Mouse (Mus musculus): ENCODE results near the gene Gprasp1. TPM values are rescaled to one million over a fixed set of nuclear protein-coding genes. Genes with fewer than 3 reads are reported as not detected.
"Not testable (repeated sequence)": the region's sequence is repeated elsewhere in the genome, so short reads cannot be mapped to it uniquely, and the experiment has no call there.

The Gprasp1 gene
- polyA plus RNA-seq, 1 experiment from 2014 or later = 41.4 TPM

DNA sequence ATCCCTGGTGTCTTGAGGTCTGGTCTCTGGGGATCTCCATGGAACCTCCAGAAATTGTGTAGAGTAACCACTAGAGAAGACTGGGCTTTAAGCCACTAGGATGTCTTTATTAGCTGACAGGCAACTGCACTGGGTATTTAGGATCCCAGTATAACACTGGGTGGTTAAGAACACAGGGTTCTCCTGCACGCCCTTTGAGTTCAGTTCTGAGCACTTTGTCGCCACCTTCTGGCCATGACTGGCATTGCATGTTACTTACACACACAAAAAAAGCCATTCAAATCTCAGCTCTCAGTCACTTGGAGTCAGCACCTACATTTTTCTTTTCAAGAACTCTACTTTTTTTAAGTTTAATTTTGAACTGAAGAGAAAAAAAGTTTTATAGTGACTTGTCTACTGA, 10.3 kb downstream of the Gprasp1 start:
- no peak overlapping the region for H3K27ac ChIP-seq (ENCODE audit: low read length)
- 0% methylated on average over 2 of the region's 2 CpGs for WGBS
- no peak overlapping the region for H3K9ac ChIP-seq (ENCODE audit: low read length)
- no peak for ATAC-seq (ENCODE audit: insufficient read depth, low FRiP score)
- H3K4me1 ChIP-seq (ENCODE audit: control insufficient read depth, insufficient read depth, low read length) = no peaks in the 10 kb centered on the region
- no peak overlapping the region for H3K4me3 ChIP-seq (replicated peaks; ENCODE audit: low read length)
- H3K9me3 ChIP-seq (replicated peaks; ENCODE audit: control insufficient read depth, low read length) = no peaks in the 10 kb centered on the region
- H3K4me2 ChIP-seq (ENCODE audit: low read depth, low read length) = no peak overlapping the region
- no peaks in the 10 kb centered on the region for H3K27me3 ChIP-seq (ENCODE audit: control insufficient read depth, insufficient read depth, low read length)
- no peaks in the 10 kb centered on the region for H3K36me3 ChIP-seq (ENCODE audit: control insufficient read depth, insufficient read depth, low read length)

DNA sequence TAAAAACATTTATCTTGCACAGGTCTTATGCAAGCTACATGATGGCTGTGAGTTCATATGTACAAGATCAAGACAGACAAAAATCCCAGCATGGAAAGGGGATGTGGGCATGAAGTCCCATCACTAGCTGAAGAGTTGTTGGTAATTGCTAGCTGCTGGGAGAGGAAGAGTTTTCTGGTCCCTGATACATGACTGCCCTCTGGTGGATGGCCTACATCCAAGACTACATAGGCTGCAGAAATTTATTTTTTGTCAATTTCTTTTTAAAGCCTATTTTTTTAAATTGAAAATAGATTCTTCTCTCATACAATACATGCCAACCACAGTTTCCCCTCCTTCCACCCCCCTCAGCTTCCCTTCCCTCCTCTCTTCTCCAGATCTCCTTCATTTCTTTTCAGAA, 19.2 kb downstream of the Gprasp1 start:
- ATAC-seq (ENCODE audit: insufficient read depth, low FRiP score) = no peak
- Histone ChIP-seq H3K27ac (ENCODE audit: low read length) (no peak overlapping the region), H3K36me3 (ENCODE audit: control insufficient read depth, insufficient read depth, low read length) (0 out of 2 replicates have a peak, but pooled peaks cover 3% of the 10 kb centered on the region), H3K9ac (ENCODE audit: low read length) (no peak overlapping the region), H3K9me3 (replicated peaks; ENCODE audit: control insufficient read depth, low read length) (no peaks in the 10 kb centered on the region), H3K4me3 (replicated peaks; ENCODE audit: low read length) (no peak overlapping the region), H3K27me3 (ENCODE audit: control insufficient read depth, insufficient read depth, low read length) (no peaks in the 10 kb centered on the region), H3K4me1 (ENCODE audit: control insufficient read depth, insufficient read depth, low read length) (no peaks in the 10 kb centered on the region), H3K4me2 (ENCODE audit: low read depth, low read length) (no peak overlapping the region)

DNA sequence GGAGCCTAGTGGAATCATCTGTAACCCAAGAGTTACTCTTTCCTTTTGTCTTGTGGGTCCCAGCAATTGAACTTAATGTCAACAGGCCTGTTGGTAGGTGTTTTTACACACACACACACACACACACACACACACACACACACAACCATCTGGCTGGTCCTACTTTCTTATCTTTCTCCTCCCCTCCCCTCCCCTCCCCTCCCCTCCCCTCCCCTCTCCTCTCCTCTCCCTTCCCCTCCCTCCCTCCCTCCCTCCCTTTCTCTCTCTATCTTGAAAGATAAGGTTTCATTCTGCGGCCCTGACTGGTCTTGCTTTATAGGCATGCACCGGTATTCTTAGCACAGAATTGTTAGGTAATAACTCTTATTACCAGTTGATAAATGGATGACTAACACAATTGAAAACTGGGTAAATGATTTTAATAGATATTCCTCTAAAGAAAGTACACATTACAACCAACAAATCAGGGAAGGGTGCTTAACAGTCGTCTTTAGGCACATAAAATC, 25.6 kb downstream of the Gprasp1 start:
- H3K4me1 ChIP-seq (ENCODE audit: control insufficient read depth, insufficient read depth, low read length) = no peaks in the 10 kb centered on the region
- no peaks in the 10 kb centered on the region for H3K9me3 ChIP-seq (replicated peaks; ENCODE audit: control insufficient read depth, low read length)
- H3K27ac ChIP-seq (ENCODE audit: low read length) = no peak overlapping the region
- no peak overlapping the region for H3K4me3 ChIP-seq (replicated peaks; ENCODE audit: low read length)
- WGBS = 47% methylated on average over 3 of the region's 3 CpGs
- no peak overlapping the region for H3K4me2 ChIP-seq (ENCODE audit: low read depth, low read length)
- no peaks in the 10 kb centered on the region for H3K27me3 ChIP-seq (ENCODE audit: control insufficient read depth, insufficient read depth, low read length)
- H3K9ac ChIP-seq (ENCODE audit: low read length) = no peak overlapping the region
- ATAC-seq (ENCODE audit: insufficient read depth, low FRiP score) = no peak
- H3K36me3 ChIP-seq (ENCODE audit: control insufficient read depth, insufficient read depth, low read length) = no peaks in the 10 kb centered on the region

DNA sequence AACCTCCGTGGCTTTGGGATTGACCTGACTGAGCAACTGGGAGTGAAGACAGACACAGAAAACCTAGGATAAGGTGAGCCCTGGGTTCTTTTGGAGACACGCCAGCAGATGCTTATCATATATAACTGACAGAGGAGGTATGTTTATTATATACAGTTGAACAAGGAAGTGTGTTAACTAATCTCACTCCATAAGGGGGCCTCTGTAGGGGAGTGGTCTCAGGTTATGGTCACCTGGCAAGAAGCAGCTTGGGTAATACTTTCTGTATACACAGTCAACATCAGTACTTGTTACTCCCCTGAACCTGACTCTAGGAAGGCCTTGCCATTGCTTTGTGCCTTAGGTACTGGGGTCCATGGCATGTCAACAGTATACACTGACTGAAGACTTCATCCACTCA, 26.0 kb downstream of the Gprasp1 start:
- no peak overlapping the region for H3K9ac ChIP-seq (ENCODE audit: low read length)
- no peak overlapping the region for H3K27ac ChIP-seq (ENCODE audit: low read length)
- no peaks in the 10 kb centered on the region for H3K27me3 ChIP-seq (ENCODE audit: control insufficient read depth, insufficient read depth, low read length)
- no peak overlapping the region for H3K4me3 ChIP-seq (replicated peaks; ENCODE audit: low read length)
- 42% methylated on average over 2 of the region's 2 CpGs for WGBS
- no peaks in the 10 kb centered on the region for H3K4me1 ChIP-seq (ENCODE audit: control insufficient read depth, insufficient read depth, low read length)
- no peak overlapping the region for H3K4me2 ChIP-seq (ENCODE audit: low read depth, low read length)
- no peaks in the 10 kb centered on the region for H3K36me3 ChIP-seq (ENCODE audit: control insufficient read depth, insufficient read depth, low read length)
- no peak; the same call in 1 of the 2 replicates for ATAC-seq (ENCODE audit: insufficient read depth, low FRiP score)
- no peaks in the 10 kb centered on the region for H3K9me3 ChIP-seq (replicated peaks; ENCODE audit: control insufficient read depth, low read length)

DNA sequence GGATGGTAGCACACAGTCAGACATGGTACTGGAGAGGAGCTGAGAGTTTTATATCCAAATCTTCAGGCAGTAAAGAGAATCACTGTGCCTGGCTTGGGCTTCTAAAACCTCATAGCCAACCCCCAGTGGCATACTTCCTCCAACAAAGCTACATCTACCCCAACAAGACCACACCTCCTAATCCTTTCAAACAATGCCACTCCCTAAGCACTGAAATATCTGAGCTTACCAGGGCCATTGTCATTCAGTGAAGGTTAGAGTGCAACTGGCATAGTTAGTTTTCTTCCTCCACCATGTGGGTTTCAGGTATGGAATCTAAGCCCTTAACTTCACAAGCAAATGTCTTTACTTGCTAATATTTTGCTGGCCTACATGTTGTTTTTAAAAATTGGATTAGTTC, 49.0 kb downstream of the Gprasp1 start:
- no peak for ATAC-seq (ENCODE audit: insufficient read depth, low FRiP score)
- no peak overlapping the region for H3K27ac ChIP-seq (ENCODE audit: low read length)
- H3K27me3 ChIP-seq (ENCODE audit: control insufficient read depth, insufficient read depth, low read length) = no peaks in the 10 kb centered on the region; the same call in 1 of the 2 replicates
- no peaks in the 10 kb centered on the region for H3K4me1 ChIP-seq (ENCODE audit: control insufficient read depth, insufficient read depth, low read length)
- no peaks in the 10 kb centered on the region for H3K36me3 ChIP-seq (ENCODE audit: control insufficient read depth, insufficient read depth, low read length)
- no peak overlapping the region for H3K9ac ChIP-seq (ENCODE audit: low read length)
- H3K4me2 ChIP-seq (ENCODE audit: low read depth, low read length) = no peak overlapping the region
- H3K9me3 ChIP-seq (replicated peaks; ENCODE audit: control insufficient read depth, low read length) = no peaks in the 10 kb centered on the region
- no peak overlapping the region for H3K4me3 ChIP-seq (replicated peaks; ENCODE audit: low read length)

DNA sequence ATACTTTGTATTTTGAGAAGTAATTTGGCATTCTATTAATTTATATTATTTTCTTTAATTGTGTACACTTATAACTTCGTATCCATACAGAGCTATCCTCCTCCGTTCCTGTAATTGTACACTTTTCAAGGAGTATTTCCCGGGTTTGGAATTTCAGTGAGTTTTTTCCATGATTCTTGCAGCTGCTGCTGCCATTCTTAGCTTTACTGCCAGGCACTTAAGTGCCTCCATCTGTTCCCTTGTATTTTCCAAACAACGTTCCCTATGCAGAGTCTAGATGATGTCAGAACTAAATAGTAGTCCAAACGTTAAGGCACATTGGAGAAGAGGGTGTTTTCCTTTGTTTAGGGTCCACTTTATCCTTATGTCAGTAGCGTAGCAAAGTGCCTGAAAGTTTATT, 49.8 kb downstream of the Gprasp1 start:
- H3K27ac ChIP-seq (ENCODE audit: low read length) = no peak overlapping the region
- H3K36me3 ChIP-seq (ENCODE audit: control insufficient read depth, insufficient read depth, low read length) = no peaks in the 10 kb centered on the region
- no peak overlapping the region for H3K4me2 ChIP-seq (ENCODE audit: low read depth, low read length)
- no peaks in the 10 kb centered on the region; the same call in 1 of the 2 replicates for H3K27me3 ChIP-seq (ENCODE audit: control insufficient read depth, insufficient read depth, low read length)
- no peak for ATAC-seq (ENCODE audit: insufficient read depth, low FRiP score)
- no peaks in the 10 kb centered on the region for H3K9me3 ChIP-seq (replicated peaks; ENCODE audit: control insufficient read depth, low read length)
- 65% methylated on average over 6 of the region's 6 CpGs for WGBS
- H3K9ac ChIP-seq (ENCODE audit: low read length) = no peak overlapping the region
- no peak overlapping the region for H3K4me3 ChIP-seq (replicated peaks; ENCODE audit: low read length)
- no peaks in the 10 kb centered on the region for H3K4me1 ChIP-seq (ENCODE audit: control insufficient read depth, insufficient read depth, low read length)

DNA sequence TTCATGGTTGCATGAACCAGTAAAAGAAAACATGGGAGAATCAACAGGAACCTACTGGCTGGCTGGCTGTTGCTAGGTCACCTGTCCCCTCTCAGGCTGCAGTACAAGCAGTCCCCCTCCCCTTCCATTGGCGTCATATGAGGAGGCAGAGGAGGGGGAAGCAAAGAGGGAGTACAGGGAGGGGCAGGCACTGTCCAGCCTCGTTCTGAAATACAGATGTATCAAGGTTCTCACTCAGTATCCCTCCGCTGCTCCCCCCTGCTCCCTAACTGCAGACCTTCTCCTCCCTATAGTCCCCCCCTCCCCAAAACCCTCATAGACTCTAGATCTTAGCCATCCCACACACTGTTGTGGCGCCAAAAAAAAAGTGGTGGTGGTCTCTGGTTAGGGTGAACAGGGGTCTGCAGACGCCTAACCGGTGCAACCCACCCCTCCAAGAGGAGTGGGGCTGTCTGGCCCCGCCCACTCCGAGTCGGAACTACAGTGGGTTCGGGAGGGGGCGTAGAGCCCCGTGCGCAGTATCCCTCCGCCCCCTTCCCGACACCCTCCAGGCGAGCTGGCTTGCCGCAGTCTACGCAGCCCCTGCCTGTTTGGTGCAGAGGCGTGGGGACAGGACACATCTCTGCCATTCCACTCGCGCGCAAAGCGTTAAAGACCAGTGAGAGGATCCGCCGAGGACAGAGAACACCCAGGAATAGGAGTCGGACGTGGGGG, 53.2 kb downstream of the Gprasp1 start:
- Histone ChIP-seq H3K4me2 (ENCODE audit: low read depth, low read length) (peak overlapping the region; percentile 62), H3K4me3 (replicated peaks; ENCODE audit: low read length) (peak overlapping the region; percentile 57), H3K9ac (ENCODE audit: low read length) (peak overlapping the region; percentile 72)
- not testable (repeated sequence) for H3K27me3 ChIP-seq (ENCODE audit: control insufficient read depth, insufficient read depth, low read length); H3K9me3 ChIP-seq (replicated peaks; ENCODE audit: control insufficient read depth, low read length); H3K36me3 ChIP-seq (ENCODE audit: control insufficient read depth, insufficient read depth, low read length); H3K27ac ChIP-seq (ENCODE audit: low read length); H3K4me1 ChIP-seq (ENCODE audit: control insufficient read depth, insufficient read depth, low read length)
- peak; percentile 88 for ATAC-seq (ENCODE audit: insufficient read depth, low FRiP score)
- 20% methylated on average over 19 of the region's 27 CpGs for WGBS

DNA sequence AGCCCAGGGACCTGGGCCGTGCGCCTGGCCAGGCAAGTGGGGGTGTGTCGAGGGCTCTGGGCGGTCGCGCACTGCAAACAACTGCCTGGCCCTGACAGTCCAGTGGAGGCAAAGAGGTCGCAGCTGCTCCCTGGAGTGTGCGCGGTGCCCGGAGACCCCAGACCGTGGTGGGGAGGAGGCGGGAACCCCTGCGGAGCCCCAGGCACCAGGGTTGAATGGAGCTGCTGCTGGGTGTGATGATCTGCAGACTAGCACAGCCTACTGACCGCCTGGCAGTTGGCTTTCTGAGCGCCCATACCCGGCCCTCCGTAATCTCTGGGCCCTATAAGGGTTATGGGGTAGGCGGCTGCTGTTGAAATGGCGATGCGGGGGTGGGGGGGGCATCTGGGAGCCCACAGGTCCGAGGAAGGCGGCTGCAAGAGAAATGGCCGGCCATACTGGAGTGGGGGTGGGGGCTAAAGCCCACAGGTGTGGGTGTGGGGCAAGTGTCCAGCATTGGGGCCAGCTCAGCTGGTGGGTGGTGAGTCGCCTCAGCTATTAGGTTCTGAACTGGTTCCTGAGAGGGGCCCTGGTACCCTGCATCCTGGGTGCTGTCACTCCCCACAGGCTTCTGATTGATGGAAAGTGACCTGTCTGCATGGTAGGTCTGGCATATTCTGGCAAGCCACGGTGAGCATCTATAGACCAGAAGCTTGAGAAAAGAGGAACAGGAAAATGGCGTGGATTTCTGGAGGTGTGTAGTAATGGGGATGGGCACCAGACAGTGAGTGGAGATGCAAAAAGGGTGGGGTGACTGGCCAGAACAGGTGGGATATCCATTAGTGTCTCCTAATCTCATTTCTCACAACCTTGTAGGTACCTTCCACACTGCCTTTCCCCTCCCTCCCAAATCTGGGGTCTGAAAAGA, 54.0 kb downstream of the Gprasp1 start:
- H3K36me3 ChIP-seq (ENCODE audit: control insufficient read depth, insufficient read depth, low read length); H3K27me3 ChIP-seq (ENCODE audit: control insufficient read depth, insufficient read depth, low read length); H3K9me3 ChIP-seq (replicated peaks; ENCODE audit: control insufficient read depth, low read length); H3K27ac ChIP-seq (ENCODE audit: low read length); H3K4me1 ChIP-seq (ENCODE audit: control insufficient read depth, insufficient read depth, low read length): not testable (repeated sequence)
- ATAC-seq (ENCODE audit: insufficient read depth, low FRiP score) = peak; percentile 68
- H3K9ac ChIP-seq (ENCODE audit: low read length) = peak overlapping the region; percentile 72
- H3K4me3 ChIP-seq (replicated peaks; ENCODE audit: low read length) = peak overlapping the region; percentile 57
- peak overlapping the region; percentile 62 for H3K4me2 ChIP-seq (ENCODE audit: low read depth, low read length)
- 6% methylated on average over 16 of the region's 26 CpGs for WGBS

DNA sequence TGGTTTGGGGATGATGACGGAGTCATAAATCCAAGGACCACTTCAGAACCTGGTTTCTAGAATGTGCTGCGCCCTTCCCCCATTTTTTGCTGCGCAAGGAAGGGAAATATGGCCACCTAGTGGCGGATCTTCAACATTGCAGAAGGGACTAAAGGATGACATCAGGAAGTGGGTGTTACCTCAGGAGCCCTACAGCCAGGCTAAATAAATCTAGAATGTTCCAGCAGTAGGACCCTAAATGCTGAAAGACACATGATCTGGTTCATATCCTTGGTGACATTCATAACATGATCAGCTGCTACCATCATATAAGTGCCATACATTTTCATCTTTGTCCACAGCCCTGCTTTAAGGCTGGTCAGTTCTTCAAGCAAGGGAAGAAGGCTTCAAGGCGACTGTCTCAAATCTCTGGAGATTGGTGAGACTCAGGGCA, 54.7 kb downstream of the Gprasp1 start, which contains the start of gene Bhlhb9:
TSS of gene Bhlhb9 (plus strand) at position 383 of the 433 bp plus-strand sequence.
- H3K9ac ChIP-seq (ENCODE audit: low read length) = peak within 1 kb of the TSS; percentile 72
- not testable (repeated sequence) for H3K27ac ChIP-seq (ENCODE audit: low read length); ATAC-seq (ENCODE audit: insufficient read depth, low FRiP score); H3K9me3 ChIP-seq (replicated peaks; ENCODE audit: control insufficient read depth, low read length); H3K36me3 ChIP-seq (ENCODE audit: control insufficient read depth, insufficient read depth, low read length); H3K27me3 ChIP-seq (ENCODE audit: control insufficient read depth, insufficient read depth, low read length); H3K4me1 ChIP-seq (ENCODE audit: control insufficient read depth, insufficient read depth, low read length)
- H3K4me3 ChIP-seq (replicated peaks; ENCODE audit: low read length) = peak within 1 kb of the TSS; percentile 57
- WGBS = 0% methylated on average over 3 of the region's 5 CpGs
- peak within 1 kb of the TSS; percentile 62 for H3K4me2 ChIP-seq (ENCODE audit: low read depth, low read length)

All from stomach, embryonic 16.5 days (tissue).